In the genomic region with DNA sequence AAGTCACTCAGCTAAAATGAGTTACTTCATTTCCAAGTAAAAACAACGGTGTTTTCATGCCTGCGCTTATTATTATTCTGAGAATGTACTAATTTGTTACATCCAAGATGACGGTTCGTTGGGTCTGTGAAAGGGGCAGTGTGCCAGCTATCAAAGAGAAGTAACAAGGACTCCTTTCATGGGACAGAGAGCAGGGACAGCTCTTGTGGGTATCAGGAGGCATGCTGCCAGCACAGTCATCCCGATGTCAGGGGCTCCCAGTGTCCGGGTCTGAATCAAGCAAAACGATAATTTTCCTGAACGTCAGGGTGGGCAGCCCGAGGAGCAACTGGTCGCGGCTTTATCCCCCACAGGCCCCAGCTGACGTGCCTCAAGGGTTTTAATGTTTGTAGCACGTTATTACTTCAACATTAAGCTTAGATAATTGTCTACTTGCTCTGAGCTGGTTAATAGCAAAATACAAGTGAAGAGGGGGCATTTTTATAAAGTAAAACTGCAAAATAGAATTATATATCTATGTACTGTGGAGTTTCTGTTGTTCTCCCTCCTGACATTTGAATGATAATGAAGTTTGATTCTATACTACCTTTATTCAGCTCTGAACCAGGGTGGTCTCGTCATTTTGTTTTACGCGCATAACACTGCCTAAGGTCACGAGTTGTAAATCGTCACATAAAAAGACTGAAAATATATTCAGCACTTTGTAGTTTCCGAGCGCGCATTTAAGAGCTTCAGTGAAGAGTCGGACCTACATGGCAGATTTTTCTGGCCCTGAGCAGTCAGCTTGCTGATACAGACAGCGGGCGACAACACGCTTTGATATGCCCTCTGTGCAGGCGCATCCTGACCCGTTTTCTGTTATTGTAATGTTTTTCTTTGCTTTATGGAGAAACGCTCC, we compare ENCODE assay signal across 8 mouse cellular contexts.
A peak's percentile ranks its signal among the peaks of the same experiment; 100 is the strongest.
DNase-seq lines count a peak whose midpoint lies in the region; ATAC-seq lines count a peak whose summit lies in the region.

No protein-coding gene starts in this region.

- H3K9me3 ChIP-seq in forebrain, embryonic 12.5 days, result peaks cover 8% of the 10 kb centered on the region
- H3K9me3 ChIP-seq in midbrain, embryonic 16.5 days (replicated peaks; ENCODE audit: control insufficient read depth, low read length, poor library complexity, severe bottlenecking), result no peaks in the 10 kb centered on the region; the same call in 1 of the 2 replicates

- no peaks in the 10 kb centered on the region for H3K36me3 ChIP-seq in forebrain, embryonic 12.5 days (replicated peaks)
- H3K36me3 ChIP-seq in midbrain, embryonic 16.5 days (ENCODE audit: control insufficient read depth, insufficient read depth, low read length), result no peaks in the 10 kb centered on the region

- H3K4me1 ChIP-seq in forebrain, embryonic 12.5 days, result peaks cover 53% of the 10 kb centered on the region
- peaks cover 13% of the 10 kb centered on the region for H3K4me1 ChIP-seq in midbrain, embryonic 16.5 days (ENCODE audit: control insufficient read depth, insufficient read depth, low read length)

- peaks cover 8% of the 10 kb centered on the region for H3K27me3 ChIP-seq in forebrain, embryonic 12.5 days
- no peaks in the 10 kb centered on the region; the same call in 1 of the 2 replicates for H3K27me3 ChIP-seq in midbrain, embryonic 16.5 days (ENCODE audit: control insufficient read depth, insufficient read depth, low read depth, low read length)

- H3K9ac ChIP-seq in forebrain, embryonic 12.5 days, result no peak overlapping the region
- H3K9ac ChIP-seq in midbrain, embryonic 16.5 days (ENCODE audit: low read depth, low read length), result peak overlapping the region; percentile 35; the same call in 1 of the 2 replicates

- H3K27ac ChIP-seq in forebrain, embryonic 12.5 days, result peak overlapping the region; percentile 80
- H3K27ac ChIP-seq in midbrain, embryonic 16.5 days (ENCODE audit: low read length), result peak overlapping the region; percentile 56

- peak overlapping the region; percentile 39 for H3K4me2 ChIP-seq in forebrain, embryonic 12.5 days
- H3K4me2 ChIP-seq in midbrain, embryonic 16.5 days (ENCODE audit: low read length), result peak overlapping the region; percentile 41

- 15% methylated on average over 28 of the region's 28 CpGs for WGBS in forebrain, embryonic 12.5 days
- 11% methylated on average over 28 of the region's 28 CpGs for WGBS in midbrain, embryonic 16.5 days

- DNase-seq in kidney, postnatal 10 days, result peak; percentile 5
- DNase-seq in kidney, adult 18-20 months, result no peak
- peak; percentile 69 to 78 for DNase-seq in layer of hippocampus, postnatal 10 days (ENCODE audit: low spot score in 2 of 2)
- DNase-seq in gastrocnemius, postnatal 25 days, result no peak
- DNase-seq in urinary bladder, adult 18-20 months (ENCODE audit: low spot score in 2 of 2), result no peak
- no peak for DNase-seq in urinary bladder, postnatal 36 days (ENCODE audit: low spot score in 2 of 2)

- H3K4me3 ChIP-seq in forebrain, embryonic 12.5 days (replicated peaks), result no peak overlapping the region; the same call in 1 of the 2 replicates
- no peak overlapping the region for H3K4me3 ChIP-seq in midbrain, embryonic 16.5 days (ENCODE audit: low read depth, low read length)

- ATAC-seq in forebrain, embryonic 12.5 days (ENCODE audit: low FRiP score), result peak; percentile 79
- ATAC-seq in midbrain, embryonic 16.5 days, result peak; percentile 76

Comparison
In these comparisons a context has a peak if more than half of its experiments do, and no peak if none do; other contexts are left out.
1. DNase-seq: peak in kidney, postnatal 10 days (single experiment) and layer of hippocampus, postnatal 10 days (2 of 2); none in kidney, adult 18-20 months (single experiment), gastrocnemius, postnatal 25 days (single experiment), urinary bladder, adult 18-20 months (0 of 2) and urinary bladder, postnatal 36 days (0 of 2).